Mouse (Mus musculus): Measurements from ENCODE around the gene Mcm2. TPM values are rescaled to one million over a fixed set of nuclear protein-coding genes. Genes with fewer than 3 reads are reported as not detected.

Gene Mcm2
- polyA plus RNA-seq, 1 experiment from 2014 or later = 71.9 TPM

DNA sequence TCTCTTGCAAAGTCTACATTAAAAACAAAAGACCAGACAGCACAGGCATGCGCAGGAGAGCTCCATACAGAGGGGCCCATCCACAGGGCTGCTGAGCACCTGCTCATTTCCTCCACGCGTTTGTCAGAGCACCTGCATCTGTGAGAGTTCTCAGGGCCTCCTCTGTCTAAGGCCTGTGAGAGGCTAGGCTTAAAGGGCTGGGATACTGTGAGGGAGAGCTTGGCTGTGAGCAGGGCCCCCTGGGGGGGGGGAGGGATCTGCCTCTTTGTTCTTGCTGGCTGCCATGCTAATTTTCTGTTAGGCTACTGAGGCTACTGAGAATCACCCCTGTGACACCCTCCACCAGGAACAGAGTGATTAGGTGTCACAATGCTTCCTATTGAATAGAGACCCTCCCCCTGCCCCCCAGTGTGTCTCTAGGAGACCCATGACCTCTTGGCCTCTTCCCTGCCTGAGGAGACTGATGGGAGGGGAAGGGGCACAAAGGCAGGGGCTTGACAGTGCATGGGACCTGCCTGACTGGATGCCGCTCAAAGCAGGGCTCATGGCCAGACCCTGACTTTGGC lies 27.1 kb upstream of the Mcm2 start:
- Histone ChIP-seq H3K27ac (peak overlapping the region; percentile 82), H3K9ac (replicated peaks) (peak overlapping the region; percentile 2; the same call in 1 of the 2 replicates), H3K4me2 (replicated peaks) (no peak overlapping the region), H3K36me3 (no peaks in the 10 kb centered on the region), H3K9me3 (no peaks in the 10 kb centered on the region), H3K27me3 (no peaks in the 10 kb centered on the region), H3K4me1 (replicated peaks) (peaks cover 69% of the 10 kb centered on the region), H3K4me3 (replicated peaks) (no peak overlapping the region)
- ATAC-seq = peak; percentile 64
- 8% methylated on average over 4 of the region's 4 CpGs for WGBS

DNA sequence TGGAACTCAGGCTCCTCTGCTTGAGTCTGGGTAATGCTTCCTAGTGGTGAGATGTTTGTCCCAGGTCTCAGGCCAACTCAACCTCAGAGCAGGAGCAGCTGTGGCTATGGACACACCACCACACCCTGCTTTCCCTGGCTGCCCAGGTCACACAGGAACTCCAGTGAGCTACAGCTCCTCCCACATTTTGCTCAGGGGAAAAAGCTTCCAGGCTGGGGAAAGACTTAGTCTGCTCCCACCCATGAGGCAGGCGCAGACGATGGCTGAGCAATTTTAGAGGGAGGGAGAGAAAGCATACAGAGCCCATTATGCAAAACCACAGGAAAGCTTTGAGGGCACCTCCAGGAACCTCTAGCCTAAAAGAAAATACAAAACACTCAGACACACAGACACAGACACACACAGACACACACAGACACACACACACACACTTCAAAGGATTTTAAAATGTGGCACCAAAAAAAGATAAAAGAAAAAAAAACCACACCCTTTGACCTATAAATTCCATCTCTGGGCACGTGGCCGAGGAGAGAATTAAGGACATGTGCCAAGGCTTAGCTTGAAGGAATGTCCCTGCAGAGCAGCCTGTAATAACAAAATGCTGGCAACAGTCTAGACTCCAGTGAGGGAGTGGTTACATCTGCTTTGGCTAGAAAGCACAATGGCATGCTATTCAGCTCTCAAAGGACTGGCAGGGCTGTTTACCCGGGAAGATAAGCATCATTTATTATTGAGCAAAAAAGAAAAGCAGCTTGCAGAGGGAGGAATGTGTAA lies 26.1 kb upstream of the Mcm2 start:
- Histone ChIP-seq H3K4me1 (replicated peaks) (peaks cover 59% of the 10 kb centered on the region), H3K27ac (peak overlapping the region; percentile 82), H3K9me3 (no peaks in the 10 kb centered on the region), H3K9ac (replicated peaks) (peak overlapping the region; percentile 2; the same call in 1 of the 2 replicates), H3K27me3 (no peaks in the 10 kb centered on the region), H3K4me3 (replicated peaks) (no peak overlapping the region), H3K36me3 (no peaks in the 10 kb centered on the region), H3K4me2 (replicated peaks) (no peak overlapping the region)
- ATAC-seq = peak; percentile 46; the same call in 1 of the 2 replicates
- WGBS = 2% methylated on average over 5 of the region's 5 CpGs

DNA sequence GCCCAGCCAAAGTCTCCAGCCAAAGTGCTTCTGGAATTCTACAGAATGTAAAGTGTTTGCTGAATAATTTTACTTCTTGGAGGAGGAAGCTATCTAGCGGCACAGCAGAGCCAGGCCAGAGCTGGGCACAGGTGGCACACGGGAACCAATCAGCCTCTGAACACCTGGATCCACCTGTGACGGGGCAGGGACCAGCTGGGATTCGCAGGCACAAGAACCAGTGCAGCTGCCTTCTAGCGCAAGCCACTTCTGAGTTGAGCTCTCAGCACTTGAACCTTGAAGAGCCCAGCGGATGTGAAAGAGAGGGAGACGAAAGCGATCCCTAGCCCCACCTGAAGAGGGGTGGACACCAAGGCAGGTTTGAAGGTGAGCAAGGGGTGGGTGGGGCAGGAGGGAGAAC lies 20.2 kb upstream of the Mcm2 start:
- Histone ChIP-seq H3K27me3 (no peaks in the 10 kb centered on the region), H3K9ac (replicated peaks) (no peak overlapping the region), H3K4me1 (replicated peaks) (peaks cover 1% of the 10 kb centered on the region; the same call in 1 of the 2 replicates), H3K4me2 (replicated peaks) (no peak overlapping the region), H3K27ac (no peak overlapping the region), H3K4me3 (replicated peaks) (no peak overlapping the region), H3K36me3 (no peaks in the 10 kb centered on the region), H3K9me3 (no peaks in the 10 kb centered on the region)
- ATAC-seq = no peak
- 79% methylated on average over 8 of the region's 8 CpGs for WGBS

DNA sequence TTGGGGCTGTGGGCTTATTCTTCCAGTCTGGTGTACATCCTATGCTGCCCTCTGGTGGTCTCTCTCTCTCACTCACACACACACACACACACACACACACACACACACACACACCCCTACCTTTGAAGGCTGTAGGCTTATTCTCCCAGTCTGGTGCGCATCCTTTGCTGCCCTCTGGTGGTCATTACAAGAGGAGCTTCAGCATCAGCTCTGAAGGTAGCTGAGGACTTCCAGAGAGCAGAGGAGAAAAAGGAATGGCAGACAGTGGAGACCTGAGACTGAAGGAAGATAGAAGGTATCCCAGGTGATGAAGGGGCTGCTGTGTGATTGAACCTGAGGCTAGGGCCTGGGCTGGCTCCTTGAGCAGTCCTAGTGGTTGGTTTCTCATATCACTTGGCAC lies 17.6 kb upstream of the Mcm2 start:
- H3K27ac ChIP-seq = no peak overlapping the region
- H3K4me3 ChIP-seq (replicated peaks) = no peak overlapping the region
- H3K9me3 ChIP-seq = no peaks in the 10 kb centered on the region
- H3K27me3 ChIP-seq = no peaks in the 10 kb centered on the region
- no peak overlapping the region for H3K4me2 ChIP-seq (replicated peaks)
- 76% methylated on average over 1 of the region's 1 CpGs for WGBS
- H3K36me3 ChIP-seq = peaks cover 13% of the 10 kb centered on the region
- no peak overlapping the region for H3K9ac ChIP-seq (replicated peaks)
- ATAC-seq = 0 out of 2 replicates have a peak, but pooled peaks have one; percentile 22
- no peaks in the 10 kb centered on the region for H3K4me1 ChIP-seq (replicated peaks)

DNA sequence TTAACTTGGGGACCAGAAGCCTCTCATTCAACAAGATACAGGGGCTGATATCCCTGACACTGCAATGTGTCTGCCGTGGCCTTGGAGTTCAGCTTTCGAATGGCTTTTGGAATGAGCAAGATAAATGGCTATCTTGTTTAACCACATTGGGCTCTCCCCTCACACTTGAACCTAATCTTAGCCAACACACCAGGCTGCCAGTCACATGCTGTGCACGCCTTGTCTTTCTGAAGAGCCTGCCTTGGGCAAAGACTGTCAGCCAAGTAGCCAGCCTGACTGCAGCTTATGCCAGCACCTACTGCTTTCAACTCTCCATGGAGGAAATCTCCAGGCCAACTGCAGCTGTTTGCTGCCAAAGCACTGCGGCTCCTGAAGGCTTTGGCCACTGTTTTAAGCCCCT lies 16.9 kb upstream of the Mcm2 start:
- H3K4me2 ChIP-seq (replicated peaks) = no peak overlapping the region
- no peak overlapping the region for H3K9ac ChIP-seq (replicated peaks)
- no peak for ATAC-seq
- H3K4me3 ChIP-seq (replicated peaks) = no peak overlapping the region
- H3K27ac ChIP-seq = no peak overlapping the region
- H3K9me3 ChIP-seq = no peaks in the 10 kb centered on the region
- WGBS = 91% methylated on average over 4 of the region's 4 CpGs
- no peaks in the 10 kb centered on the region for H3K4me1 ChIP-seq (replicated peaks)
- no peaks in the 10 kb centered on the region for H3K27me3 ChIP-seq
- H3K36me3 ChIP-seq = peaks cover 19% of the 10 kb centered on the region

DNA sequence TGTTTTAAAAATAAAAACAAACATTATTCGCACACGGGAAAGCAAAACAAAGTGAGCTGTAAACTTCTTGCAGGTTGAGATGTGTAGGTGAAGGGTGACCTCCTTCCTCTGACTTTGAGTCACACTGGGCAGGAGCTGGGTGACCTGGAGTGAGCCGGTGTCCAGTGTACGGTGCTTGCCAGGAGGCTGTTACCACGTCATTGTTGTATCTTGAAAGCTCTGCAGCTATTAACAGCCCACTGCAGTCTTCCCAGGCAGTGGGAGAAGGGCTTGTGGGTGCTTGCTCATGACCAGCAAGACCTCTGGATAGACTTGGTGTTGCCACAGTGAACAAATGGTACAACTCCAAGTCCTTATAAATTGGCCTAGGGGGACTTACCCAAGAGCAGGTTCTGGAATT lies 16.2 kb upstream of the Mcm2 start:
- no peak overlapping the region for H3K9ac ChIP-seq (replicated peaks)
- no peak for ATAC-seq
- H3K4me3 ChIP-seq (replicated peaks) = no peak overlapping the region
- 84% methylated on average over 5 of the region's 5 CpGs for WGBS
- H3K36me3 ChIP-seq = peaks cover 27% of the 10 kb centered on the region
- H3K4me2 ChIP-seq (replicated peaks) = no peak overlapping the region
- no peaks in the 10 kb centered on the region for H3K9me3 ChIP-seq
- no peak overlapping the region for H3K27ac ChIP-seq
- no peaks in the 10 kb centered on the region for H3K27me3 ChIP-seq
- no peaks in the 10 kb centered on the region for H3K4me1 ChIP-seq (replicated peaks)

DNA sequence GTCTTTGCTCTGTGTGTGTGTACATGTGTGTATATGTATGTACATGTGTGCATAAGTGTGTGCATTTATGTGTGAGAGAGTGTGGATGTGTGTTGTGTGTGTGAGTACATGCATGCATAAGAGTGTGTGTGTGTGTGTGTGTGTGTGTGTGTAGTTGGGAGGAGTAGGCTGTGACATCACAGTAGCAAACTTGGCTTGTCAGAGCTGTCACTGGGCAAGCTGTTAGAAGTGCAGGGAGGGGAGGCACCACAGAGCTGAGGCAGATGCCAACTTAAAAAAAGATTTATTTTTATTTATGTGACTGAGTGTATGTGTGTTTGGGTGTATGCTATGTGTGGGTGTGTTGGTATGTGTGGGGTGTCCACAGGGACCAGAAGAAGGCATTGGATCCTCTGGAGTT lies 14.9 kb upstream of the Mcm2 start:
- no peak overlapping the region for H3K27ac ChIP-seq
- H3K27me3 ChIP-seq = no peaks in the 10 kb centered on the region
- H3K4me2 ChIP-seq (replicated peaks) = no peak overlapping the region
- H3K9me3 ChIP-seq = no peaks in the 10 kb centered on the region
- no peak overlapping the region for H3K9ac ChIP-seq (replicated peaks)
- ATAC-seq = no peak
- no peak overlapping the region for H3K4me3 ChIP-seq (replicated peaks)
- peaks cover 33% of the 10 kb centered on the region for H3K36me3 ChIP-seq
- no peaks in the 10 kb centered on the region for H3K4me1 ChIP-seq (replicated peaks)

DNA sequence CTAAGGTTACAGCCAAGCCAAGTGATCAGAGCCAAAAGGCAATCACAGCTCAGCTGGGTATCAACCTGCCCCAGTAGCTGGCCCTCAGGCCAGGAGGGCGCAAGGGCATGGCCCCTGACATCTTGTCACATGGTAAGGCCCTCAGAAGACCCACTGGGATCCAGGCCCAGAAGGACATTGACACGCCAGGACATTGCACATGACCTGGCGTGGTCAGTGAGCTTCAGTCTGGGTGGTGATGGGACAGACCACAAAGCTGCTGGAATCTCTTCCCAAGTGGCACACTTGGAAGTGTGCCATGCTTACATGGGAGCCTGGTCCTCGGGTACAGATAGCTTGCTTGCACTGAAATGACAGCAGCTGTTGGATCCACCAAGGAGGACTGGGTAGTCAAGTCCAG lies 14.4 kb upstream of the Mcm2 start:
- ATAC-seq = no peak
- H3K27ac ChIP-seq = no peak overlapping the region
- no peak overlapping the region for H3K9ac ChIP-seq (replicated peaks)
- no peaks in the 10 kb centered on the region for H3K9me3 ChIP-seq
- no peak overlapping the region for H3K4me2 ChIP-seq (replicated peaks)
- WGBS = 84% methylated on average over 4 of the region's 4 CpGs
- H3K4me1 ChIP-seq (replicated peaks) = no peaks in the 10 kb centered on the region
- peaks cover 36% of the 10 kb centered on the region for H3K36me3 ChIP-seq
- H3K27me3 ChIP-seq = no peaks in the 10 kb centered on the region
- H3K4me3 ChIP-seq (replicated peaks) = no peak overlapping the region

DNA sequence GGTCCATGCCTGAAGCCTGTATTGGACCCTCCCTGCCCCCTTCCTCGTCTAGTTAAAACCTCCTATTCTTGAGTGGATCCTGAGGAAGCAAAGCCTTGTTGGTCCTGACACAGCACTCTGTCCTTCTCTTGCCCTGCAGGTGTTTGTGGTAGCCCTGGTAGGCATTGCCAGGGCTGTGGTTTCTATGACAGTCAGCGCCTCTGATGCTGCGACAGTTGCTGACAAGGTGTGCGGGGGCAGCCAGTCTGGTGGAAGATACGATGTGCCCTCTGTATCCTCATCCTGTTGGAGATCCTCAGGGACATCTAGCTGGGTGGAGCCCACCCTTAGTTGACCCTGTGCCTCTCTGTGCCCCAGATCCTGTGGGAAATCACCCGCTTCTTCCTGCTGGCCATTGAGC lies 10.6 kb upstream of the Mcm2 start:
- WGBS = 94% methylated on average over 6 of the region's 6 CpGs
- Histone ChIP-seq H3K9ac (replicated peaks) (no peak overlapping the region), H3K4me2 (replicated peaks) (no peak overlapping the region), H3K9me3 (no peaks in the 10 kb centered on the region), H3K36me3 (peaks cover 36% of the 10 kb centered on the region), H3K4me1 (replicated peaks) (peaks cover 13% of the 10 kb centered on the region), H3K27ac (no peak overlapping the region), H3K4me3 (replicated peaks) (no peak overlapping the region), H3K27me3 (no peaks in the 10 kb centered on the region)
- no peak for ATAC-seq

DNA sequence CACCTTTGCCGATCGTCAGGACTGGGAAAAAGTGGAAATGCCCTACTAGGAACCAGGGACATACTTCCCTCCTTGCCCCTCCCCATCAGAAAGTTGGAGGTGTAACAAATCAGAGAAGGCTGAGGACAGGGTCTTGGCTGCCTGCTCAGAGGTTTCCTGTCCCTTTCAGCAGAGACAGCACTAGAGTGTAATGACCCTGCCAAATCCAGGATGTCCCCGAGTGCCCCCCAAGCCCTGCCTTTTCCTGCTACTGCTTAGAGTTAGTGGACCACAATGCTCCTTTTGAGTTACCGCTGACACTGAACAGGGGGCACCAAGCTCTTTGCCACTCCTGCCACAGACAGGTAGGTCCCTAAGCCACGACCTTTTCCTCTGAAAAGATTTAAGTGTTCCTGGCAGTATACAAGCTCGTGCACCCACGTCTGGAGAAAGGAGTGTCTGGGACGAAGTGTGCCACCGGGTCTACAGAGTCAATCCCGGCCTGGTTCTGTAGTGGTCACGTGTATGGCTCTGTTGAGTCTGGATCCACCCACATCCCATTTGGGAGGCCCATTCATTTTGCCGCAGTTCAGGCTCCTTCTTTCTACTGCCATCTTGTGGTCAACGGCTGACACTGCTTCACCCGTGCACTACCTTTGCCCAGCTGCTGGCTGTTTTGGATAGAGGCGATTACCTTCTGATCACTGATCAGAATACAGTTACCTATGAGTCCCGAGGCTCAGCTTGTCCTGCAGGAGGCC lies 8.0 kb upstream of the Mcm2 start:
- no peak overlapping the region for H3K4me3 ChIP-seq (replicated peaks)
- H3K36me3 ChIP-seq = peaks cover 26% of the 10 kb centered on the region
- H3K4me1 ChIP-seq (replicated peaks) = peaks cover 31% of the 10 kb centered on the region
- WGBS = 19% methylated on average over 16 of the region's 16 CpGs
- H3K4me2 ChIP-seq (replicated peaks) = 0 out of 2 replicates have a peak overlapping the region, but pooled peaks have one; percentile 10
- H3K9ac ChIP-seq (replicated peaks) = no peak overlapping the region
- H3K9me3 ChIP-seq = no peaks in the 10 kb centered on the region
- no peaks in the 10 kb centered on the region for H3K27me3 ChIP-seq
- H3K27ac ChIP-seq = no peak overlapping the region
- ATAC-seq = 0 out of 2 replicates have a peak, but pooled peaks have one; percentile 25

DNA sequence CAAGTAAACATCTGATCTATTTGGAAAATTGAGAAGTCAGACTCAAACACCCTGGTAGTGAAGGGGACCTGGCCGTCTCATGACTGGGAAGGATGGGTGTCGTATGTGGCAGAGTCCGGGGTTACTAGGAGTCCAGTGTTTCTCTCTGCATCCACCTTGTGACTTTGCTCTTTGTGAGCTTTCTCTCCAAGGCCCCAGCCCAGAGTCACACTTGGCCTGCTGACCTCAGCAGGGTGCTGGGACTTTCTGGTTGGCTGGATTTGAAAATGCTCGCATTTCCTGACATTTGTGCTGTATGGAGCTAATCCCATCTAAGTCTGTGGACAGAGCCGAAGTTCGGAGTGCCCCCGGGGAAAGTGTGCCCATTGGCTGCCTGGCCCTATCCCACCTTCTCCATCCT lies 6.5 kb upstream of the Mcm2 start:
- peaks cover 39% of the 10 kb centered on the region for H3K4me1 ChIP-seq (replicated peaks)
- no peak overlapping the region for H3K4me2 ChIP-seq (replicated peaks)
- H3K9me3 ChIP-seq = no peaks in the 10 kb centered on the region
- H3K36me3 ChIP-seq = peaks cover 12% of the 10 kb centered on the region
- H3K27me3 ChIP-seq = no peaks in the 10 kb centered on the region
- H3K27ac ChIP-seq = no peak overlapping the region
- no peak overlapping the region for H3K4me3 ChIP-seq (replicated peaks)
- 0 out of 2 replicates have a peak overlapping the region, but pooled peaks have one; percentile 10 for H3K9ac ChIP-seq (replicated peaks)
- no peak for ATAC-seq
- 68% methylated on average over 7 of the region's 7 CpGs for WGBS

DNA sequence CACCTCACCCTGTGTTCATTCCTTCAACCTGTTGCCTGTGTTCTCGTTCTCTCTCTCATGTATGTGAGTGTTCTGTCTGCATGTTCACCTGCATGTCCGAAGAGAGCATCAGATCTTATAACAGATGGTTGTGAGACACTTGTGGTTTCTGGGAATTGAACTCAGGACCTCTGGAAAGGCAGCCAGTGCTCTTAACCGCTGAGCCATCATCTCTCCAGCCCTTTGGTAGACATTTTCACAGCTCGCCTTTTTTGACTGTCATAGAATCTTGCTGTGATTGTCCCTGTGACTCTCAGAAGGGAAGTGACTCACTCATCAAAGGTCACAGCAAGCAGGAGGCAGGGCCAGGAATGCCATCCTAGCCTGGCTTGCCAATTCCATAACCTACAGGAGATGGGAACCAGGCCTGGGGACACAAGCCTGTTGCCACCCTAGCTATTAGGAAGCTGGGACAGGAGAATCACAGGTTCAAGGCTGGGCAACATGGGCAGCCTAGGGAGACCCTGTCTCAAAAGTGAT lies 5.9 kb upstream of the Mcm2 start:
- Histone ChIP-seq H3K4me2 (replicated peaks) (no peak overlapping the region; the same call in 1 of the 2 replicates), H3K4me1 (replicated peaks) (peaks cover 39% of the 10 kb centered on the region), H3K27me3 (no peaks in the 10 kb centered on the region), H3K27ac (no peak overlapping the region), H3K9ac (replicated peaks) (0 out of 2 replicates have a peak overlapping the region, but pooled peaks have one; percentile 10), H3K9me3 (no peaks in the 10 kb centered on the region), H3K36me3 (peaks cover 7% of the 10 kb centered on the region), H3K4me3 (replicated peaks) (no peak overlapping the region)
- ATAC-seq = no peak
- WGBS = 87% methylated on average over 4 of the region's 4 CpGs

Data from midbrain, embryonic 13.5 days (tissue).